Comparison of ENCODE assay signal across 8 mouse cellular contexts in the genomic region with DNA sequence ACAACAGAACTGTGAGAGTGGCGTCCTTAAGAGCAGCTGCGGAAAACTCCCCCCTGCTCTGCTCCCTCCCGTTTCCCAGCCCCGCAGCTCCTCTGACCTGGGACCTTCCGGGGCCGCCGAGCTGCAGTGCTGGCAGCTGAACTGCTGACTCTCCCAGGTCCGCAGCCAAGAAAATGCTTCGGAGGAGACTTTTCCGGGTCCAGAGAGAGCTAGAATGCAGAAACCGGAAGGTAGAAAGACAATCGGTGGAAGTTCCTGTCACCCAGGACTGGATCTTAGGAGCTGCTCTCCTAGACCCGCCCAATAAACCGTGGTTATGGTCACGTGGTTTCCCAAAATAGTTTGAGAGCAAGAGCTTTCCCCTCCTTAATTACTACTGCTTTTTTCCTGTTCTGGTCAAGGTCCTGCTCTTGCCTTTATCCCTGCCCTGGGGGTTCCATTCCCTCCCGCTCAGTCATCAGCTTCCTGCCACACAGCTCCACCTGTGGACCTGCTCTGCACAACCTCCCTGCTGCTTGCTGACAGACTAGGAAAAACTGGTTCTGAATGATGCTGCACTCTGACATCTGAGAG. TPM values are rescaled to one million over a fixed set of nuclear protein-coding genes. Genes with fewer than 3 reads are reported as not detected.
DNase-seq lines count a peak whose midpoint lies in the region; ATAC-seq and TF ChIP-seq lines count a peak whose summit lies in the region.
"Not testable (repeated sequence)": the region's sequence is repeated elsewhere in the genome, so short reads cannot be mapped to it uniquely, and the experiment has no call there.

A gene (minus strand): TSS at position 469 of the 573 bp plus-strand sequence.

- not testable (repeated sequence) for TF ChIP-seq CTCF in cerebellum, adult 2 months (IDR thresholded peaks at IDR 0.05; ENCODE audit: borderline replicate concordance, insufficient read depth, low read depth, low read length); thymus, adult 2 months (IDR thresholded peaks at IDR 0.05; ENCODE audit: borderline replicate concordance, control insufficient read depth, extremely low read depth, insufficient read depth, low read length, poor library complexity)

- ATAC-seq in neural tube, embryonic 13.5 days (ENCODE audit: low read depth), result peak; percentile 92

- H3K4me1 ChIP-seq in cerebellum, adult 2 months (ENCODE audit: control insufficient read depth, insufficient read depth, low read length); neural tube, embryonic 13.5 days (replicated peaks); thymus, adult 2 months (replicated peaks; ENCODE audit: control insufficient read depth, insufficient read depth, low read length): not testable (repeated sequence)

- TF ChIP-seq POLR2A in cerebellum, adult 2 months (IDR thresholded peaks at IDR 0.05; ENCODE audit: borderline replicate concordance, insufficient read depth, low read length); thymus, adult 2 months (IDR thresholded peaks at IDR 0.05; ENCODE audit: control insufficient read depth, extremely low read depth, insufficient read depth, low read length, poor library complexity): not testable (repeated sequence)

- H3K36me3 ChIP-seq in neural tube, embryonic 13.5 days; thymus, adult 2 months (ENCODE audit: control insufficient read depth, insufficient read depth, low read length): not testable (repeated sequence)

- not testable (repeated sequence) for H3K9me3 ChIP-seq in neural tube, embryonic 13.5 days

- under 1% methylated on average over 16 of the region's 16 CpGs for WGBS in cerebellum, adult 2 months
- 1% methylated on average over 16 of the region's 16 CpGs for WGBS in neural tube, embryonic 13.5 days
- WGBS in thymus, adult 2 months, result under 1% methylated on average over 16 of the region's 16 CpGs

- peak within 1 kb of the TSS; percentile 64 for H3K4me2 ChIP-seq in neural tube, embryonic 13.5 days

- H3K27ac ChIP-seq in cerebellum, adult 2 months (ENCODE audit: insufficient read depth, low read length), result 0 out of 2 replicates have a peak within 1 kb of the TSS, but pooled peaks have one; percentile 16
- not testable (repeated sequence) for H3K27ac ChIP-seq in neural tube, embryonic 13.5 days (replicated peaks); thymus, adult 2 months (ENCODE audit: control insufficient read depth, insufficient read depth, low read length)

- not testable (repeated sequence) for H3K27me3 ChIP-seq in cerebellum, adult 2 months (ENCODE audit: control insufficient read depth, insufficient read depth, low read length); neural tube, embryonic 13.5 days; thymus, adult 2 months (ENCODE audit: control insufficient read depth, insufficient read depth, low read length)

- peak within 1 kb of the TSS; percentile 63 for H3K4me3 ChIP-seq in cerebellum, adult 2 months (replicated peaks; ENCODE audit: insufficient read depth, low read depth, low read length)
- peak within 1 kb of the TSS; percentile 55 for H3K4me3 ChIP-seq in neural tube, embryonic 13.5 days
- H3K4me3 ChIP-seq in thymus, adult 2 months (ENCODE audit: control insufficient read depth, insufficient read depth, low read length), result peak within 1 kb of the TSS; percentile 67

- peak within 1 kb of the TSS; percentile 73 for H3K9ac ChIP-seq in neural tube, embryonic 13.5 days

- peak; percentile 10 for DNase-seq in MEL-GATA-1-ER (ENCODE audit: extremely low read depth, low read depth)
- peak; percentile 51 to 64 for DNase-seq in cerebellum, adult 2 months
- peak; percentile 43 for DNase-seq in forelimb bud, embryonic 11.5 days (ENCODE audit: low read depth, low spot score)
- DNase-seq in heart, postnatal 4 days, result peak; percentile 53
- peak; percentile 9 for DNase-seq in layer of hippocampus, adult 11-12 months (ENCODE audit: low spot score)
- DNase-seq in lung, adult 18-20 months, result peak; percentile 36 to 37
- DNase-seq in thymus, adult 2 months, result peak; percentile 16

RNA-seq across cellular contexts. Expression of the gene that starts here (rescaled TPM):
- 0.43 and 0.82 TPM in 2 replicates for polyA plus RNA-seq in cerebellum, adult 2 months (2012; rRNA removed)
- 1 to 10 TPM; 1.4 to 1.8 TPM for total RNA-seq in heart, postnatal 4 days (2021)
- 1.1 and 1.2 TPM in 2 replicates for polyA plus RNA-seq in neural tube, embryonic 13.5 days (2015; fragmentation: Nextera tagmentation; extraction: Ambion mirVana)
- polyA plus RNA-seq in thymus, adult 2 months (2012; rRNA removed), result 0.06 and 0.18 TPM in 2 replicates

Comparison
In these comparisons a context has a peak if more than half of its experiments do, and no peak if none do; other contexts are left out.
1. Peak in DNase-seq, H3K4me3 ChIP-seq and H3K27ac ChIP-seq in cerebellum, adult 2 months; RNA of the gene not detected or under 1 TPM.
2. Peak in DNase-seq and H3K4me3 ChIP-seq in thymus, adult 2 months; RNA of the gene not detected or under 1 TPM.